Mouse (Mus musculus): ENCODE measurements around the gene 4933427D14Rik.

- TF ChIP-seq ZNF384 (IDR thresholded peaks at IDR 0.05; ENCODE audit: low read depth, low read length) (no peak), HCFC1 (IDR thresholded peaks at IDR 0.05; ENCODE audit: borderline replicate concordance, insufficient read depth, low read length) (no peak), ZC3H11A (IDR thresholded peaks at IDR 0.05; ENCODE audit: borderline replicate concordance, low read depth, low read length) (no peak)
Observed at GRCm38 (mm10) chr11:72206341-72207203, 687 bp downstream of the 4933427D14Rik start, which contains the start of gene Gm43951.

Data from ES-E14 (cell line).